Mouse (Mus musculus) liver, embryonic 14.5 days (tissue): ENCODE results near the gene Sbno2.

Experiments used
- CTCF ChIP-seq: IDR thresholded peaks from 2 replicates; pipeline ENCODE4 v1.5.1; 2016; ENCODE audit warnings: antibody characterized with exemption, low read depth, control low read depth
- EP300 ChIP-seq: IDR thresholded peaks from 2 replicates; pipeline ENCODE4 v1.6.1; 2016; ENCODE audit warnings: antibody characterized with exemption, low read depth

- TF ChIP-seq CTCF: no peak
- no peak for TF ChIP-seq EP300
These were observed 29.0 kb downstream of the Sbno2 start for GRCm38 (mm10) chr10:80076386-80076785.
